Mouse (Mus musculus): ENCODE results near the gene Incenp. TPM values are rescaled to one million over a fixed set of nuclear protein-coding genes. Genes with fewer than 3 reads are reported as not detected.
A peak's percentile ranks its signal among the peaks of the same experiment; 100 is the strongest.

Incenp gene
- total and polyA plus RNA-seq, 3 experiments, result 91.0 to 216 TPM; not detected in 1

GRCm38 (mm10) chr19:9899780-9900146, 412 bp upstream of the Incenp start:
- Histone ChIP-seq H3K9me3 (replicated peaks; ENCODE audit: insufficient read depth, low read length) (no peaks in the 10 kb centered on the region), H3K9ac (ENCODE audit: control insufficient read depth, low read depth, low read length, poor library complexity, severe bottlenecking) (peak overlapping the region; percentile 74), H3K27ac (ENCODE audit: control insufficient read depth, low read depth, low read length) (peak overlapping the region; percentile 94), H3K4me3 (ENCODE audit: control insufficient read depth in 1 of 2, insufficient read depth in 1 of 2, low read depth in 2 of 2, low read length in 2 of 2) (peak overlapping the region; percentile 62 to 65), H3K79me2 (ENCODE audit: control insufficient read depth, insufficient read depth, low read length, poor library complexity) (peaks cover 45% of the 10 kb centered on the region), H3K36me3 (ENCODE audit: control insufficient read depth in 1 of 2, insufficient read depth in 2 of 2, low read length in 2 of 2) (peaks cover 0 to 25% of the 10 kb centered on the region in 2 experiments; a peak in 3 of 4 replicates), H3K4me1 (ENCODE audit: control insufficient read depth in 1 of 2, insufficient read depth in 2 of 2, low read length in 2 of 2) (peaks cover 0 to 24% of the 10 kb centered on the region in 2 experiments; a peak in 3 of 4 replicates), H3K27me3 (ENCODE audit: control insufficient read depth in 1 of 2, insufficient read depth in 2 of 2, low read length in 2 of 2) (no peaks in the 10 kb centered on the region)
- TF ChIP-seq USF2 (IDR thresholded peaks at IDR 0.05; ENCODE audit: borderline replicate concordance in 1 of 2, insufficient read depth in 1 of 2, low read depth in 1 of 2, low read length in 2 of 2) (no peak), TBP (IDR thresholded peaks at IDR 0.05; ENCODE audit: low read depth, low read length) (0 out of 2 replicates have a peak, but pooled peaks have one; percentile 11), TCF12 (IDR thresholded peaks at IDR 0.05; ENCODE audit: low read depth, low read length) (0 out of 2 replicates have a peak, but pooled peaks have one; percentile 32), ETS1 (IDR thresholded peaks at IDR 0.05; ENCODE audit: low read depth, low read length) (peak; percentile 50; the same call in 1 of the 2 replicates), POLR2A (IDR thresholded peaks at IDR 0.05; ENCODE audit: control insufficient read depth in 1 of 2, insufficient read depth in 1 of 2, low read depth in 1 of 2, low read length in 2 of 2, poor library complexity in 1 of 2) (no peak), RAD21 (IDR thresholded peaks at IDR 0.05; ENCODE audit: low read depth, low read length) (no peak), HCFC1 (IDR thresholded peaks at IDR 0.05; ENCODE audit: low read depth, low read length) (peak; percentile 75), E2F4 (IDR thresholded peaks at IDR 0.05; ENCODE audit: borderline replicate concordance, low read depth, low read length) (no peak), SIN3A (IDR thresholded peaks at IDR 0.05; ENCODE audit: low read length) (peak; percentile 6; the same call in 1 of the 2 replicates), GATA1 (IDR thresholded peaks at IDR 0.05; ENCODE audit: low read depth, low read length) (no peak)
- no peak for DNase-seq (ENCODE audit: low read depth, low spot score)

GRCm38 (mm10) chr19:9898339-9899066, 848 bp downstream of the Incenp start:
- H3K79me2 ChIP-seq (ENCODE audit: control insufficient read depth, insufficient read depth, low read length, poor library complexity), result peaks cover 56% of the 10 kb centered on the region
- H3K27me3 ChIP-seq (ENCODE audit: control insufficient read depth in 1 of 2, insufficient read depth in 2 of 2, low read length in 2 of 2), result no peaks in the 10 kb centered on the region
- DNase-seq (ENCODE audit: low read depth, low spot score), result peak; percentile 71
- H3K36me3 ChIP-seq (ENCODE audit: control insufficient read depth in 1 of 2, insufficient read depth in 2 of 2, low read length in 2 of 2), result peaks cover under 1 to 25% of the 10 kb centered on the region in 2 experiments; a peak in 3 of 4 replicates
- TF ChIP-seq NRF1 (IDR thresholded peaks at IDR 0.05; ENCODE audit: insufficient read depth, low read depth, low read length, poor library complexity, severe bottlenecking), result no peak
- TF ChIP-seq MEF2A (IDR thresholded peaks at IDR 0.05; ENCODE audit: extremely low read depth, insufficient replicate concordance, low read depth, low read length, poor library complexity, severe bottlenecking), result no peak
- TF ChIP-seq CHD1 (IDR thresholded peaks at IDR 0.05; ENCODE audit: low read depth, low read length), result peak; percentile 57; the same call in 1 of the 2 replicates
- TF ChIP-seq NELFE (IDR thresholded peaks at IDR 0.05; ENCODE audit: low read depth, low read length), result 0 out of 2 replicates have a peak, but pooled peaks have one; percentile 23
- TF ChIP-seq GATA1 (IDR thresholded peaks at IDR 0.05; ENCODE audit: low read depth, low read length), result no peak
- no peak for TF ChIP-seq USF1 (IDR thresholded peaks at IDR 0.05; ENCODE audit: low read depth, low read length)
- TF ChIP-seq ZNF384 (IDR thresholded peaks at IDR 0.05; ENCODE audit: low read depth, low read length), result no peak
- no peak for TF ChIP-seq MAFK (IDR thresholded peaks at IDR 0.05; ENCODE audit: borderline replicate concordance, low read depth, low read length)
- peak; percentile 73 for TF ChIP-seq SIN3A (IDR thresholded peaks at IDR 0.05; ENCODE audit: low read length)
- TF ChIP-seq ETS1 (IDR thresholded peaks at IDR 0.05; ENCODE audit: low read depth, low read length), result peak; percentile 37; the same call in 1 of the 2 replicates
- TF ChIP-seq MAX (IDR thresholded peaks at IDR 0.05; ENCODE audit: low read length), result 0 out of 2 replicates have a peak, but pooled peaks have one; percentile 26
- TF ChIP-seq SMC3 (IDR thresholded peaks at IDR 0.05; ENCODE audit: low read depth, low read length), result no peak
- no peak for TF ChIP-seq RAD21 (IDR thresholded peaks at IDR 0.05; ENCODE audit: low read depth, low read length)
- TF ChIP-seq MXI1 (IDR thresholded peaks at IDR 0.05; ENCODE audit: low read depth, low read length), result peak; percentile 70
- TF ChIP-seq BHLHE40 (IDR thresholded peaks at IDR 0.05; ENCODE audit: borderline replicate concordance, low read depth, low read length), result no peak
- TF ChIP-seq ZMIZ1 (IDR thresholded peaks at IDR 0.05; ENCODE audit: low read depth, low read length), result 0 out of 2 replicates have a peak, but pooled peaks have one; percentile 35
- no peak for TF ChIP-seq ZC3H11A (IDR thresholded peaks at IDR 0.05; ENCODE audit: low read depth, low read length)
- peak; percentile 33; the same call in 1 of the 2 replicates for TF ChIP-seq MYC (IDR thresholded peaks at IDR 0.05; ENCODE audit: low read depth, low read length)
- no peak for TF ChIP-seq CTCF (IDR thresholded peaks at IDR 0.05 in 2 of 3, conservative IDR thresholded peaks at IDR 0.05 in 1 of 3; ENCODE audit: control insufficient read depth in 1 of 3, insufficient read depth in 1 of 3, low read depth in 2 of 3, low read length in 3 of 3, poor library complexity in 1 of 3, severe bottlenecking in 1 of 3)
- no peak for TF ChIP-seq POLR2AphosphoS2 (IDR thresholded peaks at IDR 0.05; ENCODE audit: low read length)
- no peak for TF ChIP-seq RCOR1 (IDR thresholded peaks at IDR 0.05; ENCODE audit: low read depth, low read length)
- TF ChIP-seq EP300 (IDR thresholded peaks at IDR 0.05; ENCODE audit: low read depth in 1 of 2, low read length in 2 of 2), result no peak
- H3K9me3 ChIP-seq (replicated peaks; ENCODE audit: insufficient read depth, low read length), result no peaks in the 10 kb centered on the region
- peak overlapping the region; percentile 68 for H3K27ac ChIP-seq (ENCODE audit: control insufficient read depth, low read depth, low read length)
- peak overlapping the region; percentile 88 for H3K9ac ChIP-seq (ENCODE audit: control insufficient read depth, low read depth, low read length, poor library complexity, severe bottlenecking)
- peaks cover 0 to 24% of the 10 kb centered on the region in 2 experiments; a peak in 3 of 4 replicates for H3K4me1 ChIP-seq (ENCODE audit: control insufficient read depth in 1 of 2, insufficient read depth in 2 of 2, low read length in 2 of 2)
- peak overlapping the region; percentile 60 to 78 for H3K4me3 ChIP-seq (ENCODE audit: control insufficient read depth in 1 of 2, insufficient read depth in 1 of 2, low read depth in 2 of 2, low read length in 2 of 2)
